Mouse (Mus musculus): ENCODE measurements around the gene Traf3ip2.

Traf3ip2 gene

GRCm38 (mm10) chr10:39606434-39606833 lies 6.3 kb upstream of the Traf3ip2 start:
- DNase-seq, result no peak

GRCm38 (mm10) chr10:39611234-39611633 lies 1.5 kb upstream of the Traf3ip2 start:
- DNase-seq, result no peak

- DNase-seq, result no peak
These were observed 603 bp upstream of the Traf3ip2 start for GRCm38 (mm10) chr10:39612131-39612530.

GRCm38 (mm10) chr10:39612989-39613831 lies 476 bp downstream of the Traf3ip2 start:
- DNase-seq, result peak; percentile 80 to 82

- no peak for DNase-seq
These were observed 1.2 kb downstream of the Traf3ip2 start for GRCm38 (mm10) chr10:39613973-39614372.

- peak in 1 of 2 experiments; percentile 41 for DNase-seq
These were observed 1.9 kb downstream of the Traf3ip2 start for GRCm38 (mm10) chr10:39614676-39615075.

GRCm38 (mm10) chr10:39615531-39616229 lies 2.9 kb downstream of the Traf3ip2 start:
- no peak for DNase-seq

- DNase-seq, result no peak
These were observed 3.5 kb downstream of the Traf3ip2 start for GRCm38 (mm10) chr10:39616230-39616590.

- DNase-seq, result no peak
These were observed 3.9 kb downstream of the Traf3ip2 start for GRCm38 (mm10) chr10:39616626-39617025.

- no peak for DNase-seq
These were observed 5.7 kb downstream of the Traf3ip2 start for GRCm38 (mm10) chr10:39618431-39618830.

GRCm38 (mm10) chr10:39620626-39621025 lies 7.9 kb downstream of the Traf3ip2 start:
- no peak for DNase-seq

GRCm38 (mm10) chr10:39623806-39624205 lies 11.1 kb downstream of the Traf3ip2 start:
- no peak for DNase-seq

GRCm38 (mm10) chr10:39624837-39625625 lies 12.3 kb downstream of the Traf3ip2 start:
- DNase-seq, result no peak

- peak; percentile 33 to 48 for DNase-seq
These were observed 13.0 kb downstream of the Traf3ip2 start for GRCm38 (mm10) chr10:39625626-39626260.

GRCm38 (mm10) chr10:39626376-39626775 lies 13.6 kb downstream of the Traf3ip2 start:
- no peak for DNase-seq

GRCm38 (mm10) chr10:39628799-39629517 lies 16.2 kb downstream of the Traf3ip2 start:
- DNase-seq, result no peak

GRCm38 (mm10) chr10:39629746-39630552 lies 17.2 kb downstream of the Traf3ip2 start:
- DNase-seq, result peak; percentile 33 to 40

- no peak for DNase-seq
These were observed 18.1 kb downstream of the Traf3ip2 start for GRCm38 (mm10) chr10:39630811-39631210.

GRCm38 (mm10) chr10:39631627-39632026 lies 18.9 kb downstream of the Traf3ip2 start:
- DNase-seq, result no peak

- DNase-seq, result no peak
These were observed 20.6 kb downstream of the Traf3ip2 start for GRCm38 (mm10) chr10:39633379-39633778.

Measured in cerebellum, postnatal 25 days (tissue).